Mouse (Mus musculus): Measurements from ENCODE around the gene Gabrb3.

The Gabrb3 gene

DNA sequence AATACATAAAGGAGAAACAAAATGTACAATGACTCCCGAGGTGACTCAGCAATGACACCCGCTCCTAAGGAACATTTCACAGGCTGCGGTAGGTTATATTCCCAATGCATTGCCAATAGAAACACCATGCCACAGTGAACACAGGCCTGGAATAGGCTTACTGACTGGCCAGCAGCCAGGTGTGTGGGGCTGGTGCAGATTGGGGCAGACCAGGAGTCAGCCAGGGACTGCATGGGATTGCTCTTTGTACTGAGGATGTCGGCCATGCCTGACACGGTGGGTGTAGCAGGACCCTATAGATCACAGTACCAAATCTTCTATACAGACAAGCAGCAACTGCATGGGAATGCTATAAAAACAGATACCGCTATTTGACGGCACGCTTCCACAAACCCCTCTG, 110.5 kb downstream of the Gabrb3 start:
- in situ Hi-C loops (cut with MboI) = no loop called here

DNA sequence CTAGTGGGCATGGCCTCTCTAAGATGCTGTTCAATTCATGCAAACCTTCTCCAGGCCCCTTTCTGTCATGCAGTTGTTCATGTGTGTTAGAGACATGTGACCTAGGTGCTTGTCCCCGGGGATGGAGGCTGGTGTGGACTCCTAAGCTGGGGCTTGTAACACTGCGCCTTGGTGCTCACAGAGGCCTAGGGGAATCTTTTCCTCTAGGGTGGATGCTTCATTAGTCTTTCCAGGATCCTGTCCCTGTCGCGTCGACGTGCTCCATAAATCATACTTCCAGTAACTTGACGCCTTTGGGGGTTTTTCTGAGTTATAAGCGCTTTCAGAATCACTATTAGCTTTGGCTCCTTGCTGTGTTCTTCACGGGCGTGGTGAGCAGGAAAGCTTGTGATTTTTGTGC, 113.2 kb downstream of the Gabrb3 start:
- in situ Hi-C loops (cut with MboI) = no loop called here

DNA sequence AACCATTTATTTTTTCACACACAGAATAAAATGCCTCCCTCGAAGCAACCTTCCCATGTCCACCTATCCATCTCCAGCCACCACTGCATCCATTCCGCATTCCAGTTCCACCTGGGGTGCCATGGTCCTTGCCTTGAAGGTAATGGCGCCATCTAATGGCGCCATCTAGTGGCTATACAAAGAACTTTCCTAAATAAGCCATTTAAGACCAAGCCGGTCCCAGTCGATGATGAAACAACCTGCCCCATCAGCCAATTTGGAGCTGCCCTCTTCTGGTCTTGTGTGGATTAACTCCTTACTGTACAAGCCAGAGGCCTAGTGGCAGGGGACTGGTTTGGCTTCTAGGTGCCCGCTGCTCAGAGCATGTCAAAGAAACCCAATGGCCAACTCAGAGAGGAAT, 119.1 kb downstream of the Gabrb3 start:
- in situ Hi-C loops (cut with MboI) = no loop called here

DNA sequence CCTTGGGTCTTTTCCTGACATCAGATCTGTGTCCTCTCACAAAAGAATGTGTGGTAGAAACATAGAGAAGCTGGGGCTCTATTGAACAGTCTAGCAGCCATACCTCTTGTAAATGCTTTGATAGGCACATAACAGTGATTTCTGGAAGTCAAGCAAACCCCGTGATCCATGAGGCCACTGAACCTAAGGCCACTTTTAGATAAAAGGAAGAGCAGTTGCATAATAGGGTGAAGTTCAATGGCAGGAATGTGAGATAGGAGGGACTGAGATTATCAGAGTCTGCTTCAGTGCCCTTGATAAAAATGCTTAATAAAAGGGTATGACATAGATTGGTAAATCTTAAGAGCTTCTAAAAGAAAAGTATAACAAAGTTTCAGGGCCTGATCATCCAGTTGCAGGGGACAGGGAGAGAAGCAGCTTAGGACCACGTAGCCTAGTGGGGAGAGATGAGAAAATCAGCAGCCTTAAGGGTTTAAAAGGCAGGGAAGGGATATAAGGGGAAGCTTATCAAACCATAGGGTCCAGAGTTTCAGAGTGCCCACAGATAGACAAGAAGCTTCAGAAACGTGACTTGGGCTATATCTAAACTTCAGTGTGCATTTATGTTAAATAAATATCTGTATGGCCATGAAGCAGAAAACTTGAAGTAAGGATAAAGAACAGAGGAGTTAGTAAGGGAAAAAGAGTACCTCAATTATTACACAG, 141.4 kb downstream of the Gabrb3 start:
- in situ Hi-C loops (cut with MboI) = no loop called here

DNA sequence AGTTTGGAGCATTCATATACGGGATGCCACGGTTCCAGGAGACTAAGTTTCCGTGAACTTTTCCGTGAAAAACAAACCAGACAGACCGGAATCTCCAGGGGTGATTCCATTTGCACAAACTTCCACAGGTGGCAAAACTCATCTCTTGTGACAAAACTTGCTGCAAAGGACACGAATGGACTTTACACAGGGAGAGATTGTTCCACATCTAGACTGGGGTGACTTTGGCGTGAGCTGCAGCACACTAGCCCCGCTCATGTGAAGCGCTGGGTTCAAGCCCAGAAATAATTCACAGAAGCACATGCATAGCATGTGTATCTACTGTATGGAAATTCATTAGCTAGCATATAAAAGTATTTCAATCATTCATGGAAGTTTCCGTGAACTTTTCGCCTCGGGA, 144.9 kb downstream of the Gabrb3 start:
- in situ Hi-C loops (cut with MboI) = no loop called here

DNA sequence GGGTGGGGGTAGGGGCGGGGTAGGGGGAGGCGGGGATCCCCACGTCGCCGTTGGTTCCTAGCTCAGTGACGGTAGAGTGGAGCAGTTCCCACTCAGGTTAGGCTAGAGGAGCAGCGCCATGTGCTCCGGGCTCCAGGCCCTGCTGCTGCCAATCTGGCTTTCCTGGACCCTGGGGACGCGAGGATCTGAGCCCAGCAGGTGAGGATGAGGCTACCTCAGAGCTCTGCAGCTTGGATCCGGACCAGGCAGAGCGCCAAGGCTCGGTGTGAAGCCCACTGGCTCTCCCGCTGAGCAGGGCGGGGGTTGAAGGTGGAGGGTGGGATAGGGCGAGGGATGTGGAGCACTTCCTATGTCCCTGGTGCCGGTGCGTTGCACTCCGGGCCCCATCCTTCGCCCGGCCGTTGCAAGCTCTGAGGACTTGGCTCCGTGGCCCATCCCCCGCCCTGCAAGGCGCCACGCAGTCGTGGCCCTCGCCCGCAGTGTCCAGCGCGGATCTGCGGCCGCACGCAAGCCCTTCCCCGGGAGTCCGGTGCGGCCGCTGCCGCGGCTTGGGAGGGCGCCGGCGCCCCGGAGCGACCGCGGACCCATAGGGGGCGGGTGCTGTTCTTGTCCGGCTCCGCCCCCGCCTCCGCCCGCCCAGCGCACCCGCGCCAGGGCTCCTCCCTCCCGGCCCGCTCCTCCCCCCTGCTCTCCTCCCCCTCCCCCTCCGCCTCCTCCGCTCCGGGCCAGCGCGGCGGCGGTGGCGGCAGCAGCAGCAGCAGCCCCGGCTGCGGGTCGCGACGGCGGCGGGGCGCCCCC, 171.2 kb downstream of the Gabrb3 start:
- in situ Hi-C loops (cut with MboI) = no loop called here

DNA sequence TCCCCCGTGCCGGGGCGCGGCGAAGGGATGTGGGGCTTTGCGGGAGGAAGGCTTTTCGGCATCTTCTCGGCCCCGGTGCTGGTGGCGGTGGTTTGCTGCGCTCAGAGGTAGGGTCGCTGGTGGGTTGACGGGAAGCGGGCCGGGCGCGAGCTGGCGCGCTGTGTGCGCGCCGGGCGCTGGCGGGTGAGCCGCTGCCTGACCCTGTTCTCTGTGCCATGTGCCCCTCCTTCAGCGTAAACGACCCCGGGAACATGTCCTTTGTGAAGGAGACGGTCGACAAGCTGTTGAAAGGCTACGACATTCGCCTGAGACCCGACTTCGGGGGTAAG, 171.7 kb downstream of the Gabrb3 start:
- in situ Hi-C loops (cut with MboI) = no loop called here

DNA sequence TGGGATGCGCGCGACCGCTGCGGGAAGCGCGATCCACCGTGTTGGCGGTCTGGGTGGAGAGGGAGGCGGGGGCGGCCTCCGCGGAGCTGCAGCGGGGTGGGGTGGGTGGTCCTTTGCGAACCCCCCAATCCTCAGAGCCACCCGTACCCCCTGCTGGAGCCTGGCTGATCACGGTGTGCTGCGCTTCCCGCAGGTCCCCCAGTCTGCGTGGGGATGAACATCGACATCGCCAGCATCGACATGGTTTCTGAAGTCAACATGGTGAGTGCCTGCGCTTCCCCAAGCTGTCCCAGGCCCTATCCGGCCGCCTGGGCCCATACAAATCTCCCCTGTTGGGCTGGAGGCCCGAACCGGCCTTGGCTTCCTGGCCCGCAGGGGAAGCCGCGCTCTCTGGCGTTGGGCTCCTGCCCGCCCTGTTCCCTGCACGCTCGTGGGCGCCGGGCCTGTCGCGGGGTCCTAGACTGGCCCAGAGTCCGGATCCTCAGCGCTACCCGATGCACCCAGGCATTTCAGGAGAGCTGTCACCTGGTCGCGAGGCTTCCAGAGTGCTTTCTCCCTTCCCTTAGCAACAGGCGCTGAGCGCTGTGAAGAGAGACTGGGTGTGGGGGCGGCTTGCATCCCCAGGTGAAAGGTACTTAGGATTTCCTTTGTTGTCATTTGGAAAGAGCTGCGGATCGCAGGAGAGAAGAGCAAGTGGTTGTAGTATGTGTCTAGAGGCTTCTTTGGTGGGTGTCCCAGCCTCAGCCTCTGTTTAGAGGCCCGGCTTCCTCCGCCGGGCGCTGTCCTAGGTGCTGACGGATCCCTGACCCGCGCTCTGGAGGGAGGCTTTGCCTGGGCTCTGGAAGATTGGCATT, 172.3 kb downstream of the Gabrb3 start:
- in situ Hi-C loops (cut with MboI) = no loop called here

DNA sequence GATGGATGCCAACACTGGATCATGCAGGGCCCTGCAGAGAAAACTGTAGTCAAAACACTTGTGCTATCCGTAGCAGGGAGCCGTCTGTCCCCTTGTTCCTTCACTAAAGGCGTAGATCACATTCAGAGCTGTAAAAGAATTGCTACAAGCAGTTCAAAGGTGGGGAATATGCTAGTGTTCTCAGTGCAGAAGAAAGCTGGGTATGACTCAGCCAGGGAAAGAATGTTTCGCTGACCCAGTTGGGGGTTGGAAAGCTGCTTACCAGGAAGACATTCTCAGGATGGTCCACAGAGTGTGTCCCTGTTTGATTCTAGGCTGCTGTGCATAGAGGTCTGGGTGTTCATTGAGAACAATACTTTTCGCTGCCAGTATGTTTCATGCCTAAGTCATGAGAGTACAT, 177.8 kb downstream of the Gabrb3 start:
- in situ Hi-C loops (cut with MboI) = no loop called here

DNA sequence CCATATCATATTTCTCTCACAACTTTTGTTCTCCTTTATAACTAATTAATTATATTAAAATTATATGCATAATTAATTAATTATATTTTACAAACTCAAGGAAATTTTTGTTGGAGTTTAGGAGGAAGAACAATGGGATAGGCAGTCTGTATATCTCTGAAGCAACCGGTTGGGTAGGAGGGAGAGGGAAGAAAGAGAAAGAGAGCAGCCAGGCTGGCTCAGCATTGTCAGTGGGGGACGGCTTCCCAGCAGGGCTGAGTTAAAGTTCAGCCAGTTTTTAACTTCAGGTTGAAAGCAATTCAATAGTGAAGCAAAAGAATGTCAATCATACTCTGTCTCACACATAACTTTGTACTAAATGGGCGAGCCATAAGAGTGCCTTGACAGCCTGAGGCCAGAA, 199.2 kb downstream of the Gabrb3 start:
- in situ Hi-C loops (cut with MboI) = no loop called here

DNA sequence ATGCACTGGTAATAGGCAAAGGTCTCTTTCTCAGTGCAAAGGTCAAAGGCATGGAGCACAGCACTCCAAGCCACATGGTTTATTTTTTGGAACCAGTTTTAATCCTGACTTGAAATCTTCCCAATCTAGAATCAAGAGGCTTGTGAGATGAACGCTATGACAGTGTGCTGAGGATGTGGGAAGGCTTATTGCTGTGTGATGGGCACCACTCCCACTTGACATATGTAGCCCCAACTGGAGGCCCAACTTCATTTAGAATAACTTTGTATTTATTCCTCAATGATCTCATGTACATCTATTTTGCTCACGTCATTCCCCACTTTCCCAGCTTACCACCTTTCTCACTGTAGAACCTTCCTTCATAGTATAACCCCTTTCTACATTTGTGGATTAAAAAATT, 200.5 kb downstream of the Gabrb3 start:
- in situ Hi-C loops (cut with MboI) = no loop called here

DNA sequence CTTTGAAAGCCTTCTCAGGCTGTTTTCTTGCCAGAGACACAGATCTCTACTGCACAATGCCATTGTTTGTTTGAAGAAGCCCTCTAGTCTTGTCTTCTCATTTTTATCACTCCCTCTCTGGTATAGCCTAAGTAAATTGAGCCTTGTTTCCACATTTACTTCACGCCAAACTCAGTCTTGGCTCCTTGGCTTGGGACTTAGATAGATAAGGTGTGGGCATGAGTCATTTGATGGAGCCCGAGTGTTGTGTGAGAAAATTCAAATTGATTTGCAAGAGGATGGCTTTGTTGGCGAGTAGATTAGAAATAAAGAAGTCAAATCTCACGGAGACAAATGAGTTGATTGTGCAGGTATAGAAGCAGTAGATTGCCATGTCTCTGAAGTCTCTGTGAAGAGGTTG, 204.2 kb downstream of the Gabrb3 start:
- in situ Hi-C loops (cut with MboI) = no loop called here

DNA sequence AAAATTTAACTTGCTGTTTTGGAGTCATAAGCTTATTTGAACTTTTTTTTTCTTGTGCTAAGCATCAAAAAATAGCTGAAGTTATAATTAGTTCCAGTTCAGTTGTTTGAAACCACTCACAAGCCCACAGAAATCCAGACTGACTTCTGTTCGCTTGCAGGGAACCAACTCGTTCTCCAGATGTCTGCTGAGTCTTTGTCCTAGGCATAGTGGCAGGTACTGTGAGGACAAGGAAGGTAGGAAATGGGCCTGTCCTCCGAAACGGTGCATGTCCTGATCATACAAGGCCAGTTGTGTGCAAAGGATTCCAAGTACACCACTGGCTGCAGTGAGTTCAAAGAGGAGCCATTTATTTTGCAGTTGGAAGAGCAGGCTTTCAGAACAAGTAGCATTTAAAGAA, 215.5 kb downstream of the Gabrb3 start:
- in situ Hi-C loops (cut with MboI) = no loop called here

DNA sequence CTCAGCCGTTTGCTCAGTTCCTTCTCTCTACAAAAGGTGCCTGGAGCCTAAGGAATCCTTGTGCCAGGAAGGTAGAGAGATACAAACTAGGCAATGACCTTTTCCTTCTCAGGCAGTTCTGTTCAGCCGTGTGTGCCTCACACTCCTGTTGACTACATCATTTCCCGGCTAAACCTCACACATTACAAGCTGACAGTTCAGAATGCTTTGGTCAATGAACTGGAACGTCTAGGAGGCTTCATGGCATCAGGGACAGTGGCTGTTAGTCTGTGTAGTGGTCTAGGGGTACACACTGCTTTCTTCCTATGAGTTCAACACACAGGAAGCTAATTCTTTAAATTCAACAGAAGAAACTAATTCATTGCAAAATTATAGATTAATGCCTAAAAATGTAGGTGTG, 216.2 kb downstream of the Gabrb3 start:
- in situ Hi-C loops (cut with MboI) = no loop called here

DNA sequence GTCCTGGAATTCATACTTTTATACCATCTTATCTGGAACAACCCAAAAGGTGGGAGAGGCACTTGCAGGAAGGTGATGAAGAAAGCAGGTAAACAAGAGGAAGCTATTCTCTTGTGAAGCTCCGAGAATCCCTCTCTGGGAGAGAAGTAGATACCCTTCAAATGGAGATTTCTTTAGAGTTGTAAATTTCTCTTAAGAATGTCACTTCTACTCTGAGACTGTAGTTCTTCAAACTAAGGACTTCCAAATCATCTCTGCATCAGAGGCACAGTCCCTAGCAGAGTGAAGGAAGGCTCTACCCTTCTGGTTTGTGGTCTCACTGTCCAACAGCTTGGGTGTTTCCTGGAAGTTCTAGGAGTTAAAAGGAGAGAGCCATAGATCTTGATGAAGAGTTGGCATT, 221.3 kb downstream of the Gabrb3 start:
- in situ Hi-C loops (cut with MboI) = no loop called here

DNA sequence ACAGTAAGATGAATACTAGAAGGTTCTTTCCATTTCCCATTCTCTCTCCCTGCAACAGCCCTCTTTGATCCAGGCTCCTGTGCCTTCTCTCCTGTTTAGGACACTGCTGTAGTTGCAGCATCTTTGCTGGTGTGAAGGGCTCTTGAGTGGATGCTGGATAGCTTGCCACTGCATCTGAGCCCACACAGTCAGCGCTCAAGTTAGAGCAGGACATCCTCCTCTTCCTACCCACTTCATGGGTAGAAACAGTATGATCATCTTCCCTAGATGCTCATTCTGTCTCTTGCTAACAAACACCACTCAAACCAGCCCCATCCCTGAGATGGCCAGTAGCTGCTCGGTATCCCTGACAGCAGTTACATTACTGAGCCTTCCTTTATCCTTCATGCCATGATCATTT, 227.9 kb downstream of the Gabrb3 start:
- in situ Hi-C loops (cut with MboI) = no loop called here

DNA sequence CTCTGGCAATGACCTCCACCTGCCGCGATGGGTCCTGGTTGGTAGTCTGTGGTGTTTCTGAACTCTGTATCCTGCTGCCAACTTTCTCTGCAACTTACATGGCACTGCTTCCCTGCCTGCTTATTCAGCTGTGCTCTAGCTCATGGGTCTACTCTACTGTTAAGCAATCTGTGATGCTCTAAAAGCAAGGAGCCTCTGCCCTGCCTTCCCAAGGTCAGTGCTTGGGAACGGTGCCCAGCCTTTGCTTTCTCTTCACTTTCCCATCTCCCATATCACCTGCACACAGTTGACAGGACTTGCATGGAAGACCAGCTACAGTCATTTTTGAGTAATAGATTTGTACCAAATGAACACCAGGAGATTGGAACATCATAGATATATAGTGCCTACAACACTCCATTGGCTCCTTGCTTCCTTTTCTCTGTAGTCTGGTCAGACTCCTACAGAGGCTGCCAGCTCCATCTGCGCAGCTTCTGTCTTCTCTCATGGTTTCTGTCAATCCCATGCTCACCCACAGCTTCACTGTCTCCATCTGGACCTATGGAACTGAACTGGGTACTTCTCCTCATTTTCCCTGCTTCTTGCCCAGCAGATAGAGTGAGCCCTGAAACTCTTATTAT, 228.8 kb downstream of the Gabrb3 start:
- in situ Hi-C loops (cut with MboI) = no loop called here

DNA sequence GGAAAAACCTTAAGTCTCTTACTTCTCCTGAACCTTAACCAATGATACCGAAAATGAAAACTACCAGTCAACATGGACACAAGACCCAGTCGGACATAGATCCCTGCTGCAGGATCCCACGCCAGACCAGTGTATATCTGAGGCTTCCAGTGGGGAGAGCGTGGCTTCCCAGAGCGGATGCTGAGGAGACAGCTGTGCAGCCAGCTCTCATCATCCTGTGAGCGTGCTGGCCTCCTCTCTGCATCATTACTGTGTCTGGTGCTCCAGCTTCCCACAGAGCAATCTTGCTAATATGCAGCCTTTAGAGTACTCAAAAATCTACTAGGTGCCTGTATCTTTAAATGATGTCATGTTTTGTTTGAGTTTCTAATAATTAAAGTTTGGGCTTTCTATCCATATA, 257.9 kb downstream of the Gabrb3 start:
- in situ Hi-C loops (cut with MboI) = no loop called here

DNA sequence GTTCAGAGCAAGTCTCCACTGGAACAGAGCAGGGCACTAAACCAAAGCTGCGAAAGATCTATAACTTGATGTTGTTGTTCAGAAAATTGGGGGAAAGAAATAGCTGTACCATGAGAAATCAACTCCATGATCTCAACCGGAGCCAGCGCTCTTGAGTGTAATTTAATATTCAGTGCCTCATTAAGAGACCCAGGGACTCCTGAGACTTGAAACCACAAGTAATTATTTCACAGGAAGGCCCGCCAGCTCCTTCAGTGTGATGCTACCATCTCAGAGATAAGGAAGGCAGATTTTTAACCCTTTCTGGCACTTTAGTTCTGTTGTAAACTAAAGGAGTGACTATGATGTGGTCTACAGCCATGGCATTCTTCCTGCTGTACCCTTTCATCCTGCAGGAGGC, 270.3 kb downstream of the Gabrb3 start:
- in situ Hi-C loops (cut with MboI) = no loop called here

DNA sequence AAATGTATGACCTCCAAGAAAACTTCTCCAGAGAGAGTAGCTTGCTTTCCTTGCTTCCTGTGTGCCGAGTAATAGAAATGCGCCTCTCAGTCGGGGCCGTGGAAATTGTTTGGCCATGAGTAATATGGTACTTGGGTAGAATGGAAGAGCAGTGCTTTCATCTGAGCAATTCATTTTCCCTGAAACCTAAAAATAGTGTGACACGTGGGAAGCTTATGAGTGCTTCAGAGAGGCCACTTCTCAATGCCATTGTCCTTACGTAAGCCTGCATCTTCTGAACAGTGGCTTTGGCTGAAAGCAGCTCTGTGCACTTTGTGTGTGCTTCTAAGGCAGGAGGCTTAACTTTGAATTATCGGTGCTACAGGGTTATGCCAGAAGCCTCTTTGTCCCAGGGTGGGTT, 280.9 kb downstream of the Gabrb3 start:
- in situ Hi-C loops (cut with MboI) = no loop called here

DNA sequence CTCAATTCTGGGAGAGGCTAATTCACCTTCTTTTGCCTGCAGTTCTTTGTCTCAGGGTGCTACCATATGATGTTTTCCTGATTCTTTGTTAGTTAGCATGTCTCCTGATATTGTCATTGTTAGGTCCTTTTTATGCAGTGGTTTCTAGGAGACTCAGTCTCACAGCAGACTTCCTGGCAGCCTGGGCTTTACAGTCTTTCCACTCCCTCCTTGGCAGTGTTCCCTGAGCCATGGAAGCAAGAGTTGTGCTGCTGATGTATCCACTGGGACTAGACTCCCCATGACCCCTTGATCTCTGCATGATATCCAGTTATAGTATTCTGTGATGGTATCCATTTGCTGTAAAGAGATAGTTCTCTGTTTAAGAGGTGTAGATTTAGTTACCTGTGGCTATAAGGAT, 281.6 kb downstream of the Gabrb3 start:
- in situ Hi-C loops (cut with MboI) = no loop called here

DNA sequence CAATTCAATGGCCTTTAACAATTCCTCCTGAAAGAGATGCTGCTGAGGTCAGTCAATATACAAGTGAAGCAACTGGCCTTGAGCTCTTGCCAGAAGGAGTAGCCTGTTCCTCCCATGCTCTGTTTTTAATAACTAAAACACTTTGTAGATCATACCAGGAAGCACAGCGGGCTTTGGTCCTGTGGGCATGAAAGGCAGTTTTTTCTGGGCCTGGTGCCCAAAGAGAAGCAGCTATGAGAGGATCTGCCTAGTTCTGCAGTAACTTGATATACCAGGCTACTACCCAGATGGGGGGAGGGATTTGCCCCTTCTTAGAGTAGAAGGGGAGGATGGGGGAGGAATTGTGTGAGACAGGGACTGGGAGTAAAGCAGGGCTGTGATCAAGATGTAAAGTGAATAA, 284.1 kb downstream of the Gabrb3 start:
- in situ Hi-C loops (cut with MboI) = no loop called here

DNA sequence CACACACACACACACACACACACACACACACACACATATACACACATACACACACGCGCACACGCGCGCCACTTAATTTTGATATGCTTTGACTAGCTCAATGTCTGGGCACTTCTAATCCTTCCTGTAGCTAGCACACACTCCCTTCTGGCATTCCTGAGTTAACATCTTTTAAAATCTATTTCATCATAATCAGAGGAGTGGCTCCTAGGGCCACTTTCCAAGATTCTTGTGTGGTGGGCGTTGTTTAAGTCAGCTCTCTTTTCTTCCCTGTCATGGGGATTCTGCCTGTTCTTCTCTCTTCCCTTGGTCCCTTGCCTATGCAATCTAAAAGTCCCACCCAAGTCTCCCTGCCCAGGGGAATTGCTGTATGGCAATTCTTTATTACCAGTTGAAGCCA, 286.6 kb downstream of the Gabrb3 start:
- in situ Hi-C loops (cut with MboI) = no loop called here
